Mouse (Mus musculus) bone marrow macrophage, adult 2 months (primary cell): ENCODE results near the gene Uba52. TPM values are rescaled to one million over a fixed set of nuclear protein-coding genes. Genes with fewer than 3 reads are reported as not detected.

Experiments used
- H3K27ac ChIP-seq: 2 replicates; pipeline ENCODE4 v1.5.1; 2012; ENCODE audit warnings: low read depth, low read length; ENCODE audit not compliant: insufficient read depth
- H3K4me1 ChIP-seq: 2 replicates; pipeline ENCODE4 v1.6.1; 2012; ENCODE audit warnings: low read length; ENCODE audit not compliant: control insufficient read depth, insufficient read depth
- H3K4me3 ChIP-seq: 2 replicates; pipeline ENCODE4 v1.5.1; 2012; ENCODE audit warnings: mild to moderate bottlenecking, low read length, moderate library complexity; ENCODE audit not compliant: insufficient read depth
- CTCF ChIP-seq: IDR thresholded peaks from 2 replicates; pipeline ENCODE4 v1.5.1; 2012; ENCODE audit warnings: low read depth, mild to moderate bottlenecking, low read length, moderate library complexity
- POLR2A ChIP-seq: IDR thresholded peaks from 2 replicates; pipeline ENCODE4 v1.6.1; 2012; ENCODE audit warnings: mild to moderate bottlenecking, low read depth, low read length, borderline replicate concordance
- polyA plus RNA-seq: library from polyadenylated mRNA; stranded (reverse); fragments of >200 nt; gene quantifications from 2 replicates; pipeline ENCODE4 v1.2.4, GENCODE M21; 2012; ENCODE audit not compliant: missing spikeins, insufficient read depth, insufficient read length

Gene Uba52
- polyA plus RNA-seq, 1 experiment: 873 TPM

- TF ChIP-seq POLR2A: no peak
- TF ChIP-seq CTCF: no peak
- Histone ChIP-seq H3K27ac (no peak overlapping the region), H3K4me3 (no peak overlapping the region), H3K4me1 (no peaks in the 10 kb centered on the region)
Measured at GRCm38 (mm10) chr8:70495001-70495770, 15.4 kb downstream of the Uba52 start.

DNA sequence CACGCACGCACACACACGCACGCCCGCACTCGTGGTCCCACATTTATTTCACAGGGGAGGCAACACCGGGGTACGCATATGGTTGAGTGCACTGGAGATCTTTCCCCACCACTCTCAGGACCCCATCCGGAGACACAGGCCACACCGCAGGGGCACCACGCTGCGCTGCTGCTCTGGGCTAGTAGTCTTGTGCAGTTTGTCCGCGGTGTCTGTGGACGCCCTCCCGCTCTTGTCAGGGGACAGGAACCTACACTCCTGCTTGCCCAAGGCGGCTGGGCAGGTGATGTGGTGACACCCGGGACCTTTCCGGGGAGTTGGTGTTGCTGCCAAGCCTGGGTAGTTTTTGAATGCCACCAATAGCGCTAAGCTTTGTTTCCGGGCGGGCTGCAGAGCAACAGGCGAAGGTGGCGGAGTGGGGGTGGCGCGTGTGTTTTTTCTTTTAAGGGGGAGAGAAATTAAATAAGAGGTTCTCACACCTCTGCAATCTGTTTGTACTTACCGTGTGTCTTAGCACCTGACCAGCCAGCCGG, 16.1 kb downstream of the Uba52 start:
- Histone ChIP-seq H3K27ac (no peak overlapping the region), H3K4me3 (no peak overlapping the region), H3K4me1 (no peaks in the 10 kb centered on the region)
- TF ChIP-seq CTCF (no peak), POLR2A (no peak)

DNA sequence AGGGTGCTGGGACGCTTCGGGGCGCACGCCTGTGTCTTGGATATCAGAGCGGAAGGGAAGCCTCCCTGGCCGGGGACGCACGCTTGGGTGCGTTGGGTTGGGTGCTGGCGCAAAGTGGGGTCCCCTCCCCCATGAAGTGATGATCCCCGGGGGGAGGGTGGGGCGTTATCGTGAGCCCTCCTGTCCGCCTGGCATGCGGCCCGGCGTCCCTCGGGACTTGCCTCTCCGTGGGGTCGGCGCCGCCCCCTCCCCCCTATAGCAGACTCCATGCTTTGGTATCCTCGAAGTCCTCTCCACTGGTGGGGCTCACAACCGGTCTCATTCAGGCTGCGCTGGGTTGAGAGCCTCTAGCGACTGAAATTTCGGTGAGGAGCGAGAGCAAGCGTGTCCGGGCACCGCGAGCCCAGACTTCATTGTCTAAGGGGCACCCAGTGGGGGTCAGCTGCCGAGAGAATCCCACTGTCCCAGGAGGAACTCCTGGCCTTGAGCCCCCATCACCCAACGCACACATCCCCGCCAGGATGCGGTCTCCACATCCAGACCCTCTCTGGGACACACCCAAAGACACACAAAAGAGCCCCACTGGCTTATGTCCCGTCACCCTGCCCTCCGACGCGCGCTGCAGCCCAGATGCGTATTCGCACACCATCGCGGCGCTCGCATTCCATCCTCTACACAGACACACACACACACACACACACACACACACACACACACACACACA, 16.7 kb downstream of the Uba52 start:
- TF ChIP-seq POLR2A: no peak
- no peak for TF ChIP-seq CTCF
- no peak overlapping the region for H3K4me3 ChIP-seq

DNA sequence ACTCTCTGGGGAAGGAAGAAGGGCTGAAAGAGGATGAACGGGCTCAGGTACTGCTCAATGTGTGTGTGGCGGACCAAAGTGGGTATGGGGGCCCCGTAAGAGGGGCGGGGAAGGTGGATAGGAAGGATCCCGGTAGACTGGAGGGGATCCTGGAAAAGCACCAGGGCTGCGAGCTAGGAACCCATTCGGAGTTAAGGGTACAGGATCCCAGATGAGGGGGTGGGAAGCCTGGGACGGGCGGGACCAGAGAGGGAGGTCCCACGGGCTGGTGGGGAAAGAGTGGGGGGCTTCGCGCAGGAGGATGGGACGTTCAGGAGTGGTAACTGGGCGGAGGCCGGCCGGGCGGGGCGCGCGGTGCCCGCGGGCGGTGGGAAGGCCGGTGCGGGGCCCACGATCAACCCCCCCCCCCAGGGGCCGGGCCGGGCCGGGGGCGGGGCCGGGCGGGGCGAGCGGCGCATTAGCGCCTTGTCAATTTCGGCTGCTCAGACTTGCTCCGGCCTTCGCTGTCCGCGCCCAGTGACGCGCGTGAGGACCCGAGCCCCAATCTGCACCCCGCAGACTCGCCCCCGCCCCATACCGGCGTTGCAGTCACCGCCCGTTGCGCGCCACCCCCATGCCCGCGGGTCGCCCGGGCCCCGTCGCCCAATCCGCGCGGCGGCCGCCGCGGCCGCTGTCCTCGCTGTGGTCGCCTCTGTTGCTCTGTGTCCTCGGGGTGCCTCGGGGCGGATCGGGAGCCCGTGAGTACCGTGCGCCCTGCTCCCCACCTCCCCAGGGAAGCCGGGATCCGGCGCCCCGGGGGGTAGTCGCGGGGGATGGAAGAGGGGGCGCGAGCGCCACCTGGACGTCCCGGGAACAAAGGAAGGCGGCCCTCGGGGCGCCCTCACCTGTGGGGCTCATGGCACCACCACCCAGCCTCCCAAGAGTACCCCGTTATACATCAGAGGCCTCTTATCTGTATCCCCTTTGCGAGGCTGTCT, 17.6 kb downstream of the Uba52 start, which contains the start of gene Crlf1:
TSS of gene Crlf1 (plus strand) at position 495 of the 977 bp plus-strand sequence.
- TF ChIP-seq POLR2A: no peak
- TF ChIP-seq CTCF: no peak
- Histone ChIP-seq H3K4me1 (no peaks in the 10 kb centered on the region; the same call in 1 of the 2 replicates), H3K4me3 (no peak within 1 kb of the TSS), H3K27ac (no peak within 1 kb of the TSS)

More for the DNA sequence above, 16.7 kb downstream of the Uba52 start:
- Histone ChIP-seq H3K27ac (no peak overlapping the region), H3K4me1 (no peaks in the 10 kb centered on the region)

GRCm38 (mm10) chr8:70490880-70491495, 19.6 kb downstream of the Uba52 start:
- H3K27ac ChIP-seq: no peak overlapping the region
- no peaks in the 10 kb centered on the region; the same call in 1 of the 2 replicates for H3K4me1 ChIP-seq
- no peak overlapping the region for H3K4me3 ChIP-seq
- no peak for TF ChIP-seq POLR2A
- TF ChIP-seq CTCF: no peak

DNA sequence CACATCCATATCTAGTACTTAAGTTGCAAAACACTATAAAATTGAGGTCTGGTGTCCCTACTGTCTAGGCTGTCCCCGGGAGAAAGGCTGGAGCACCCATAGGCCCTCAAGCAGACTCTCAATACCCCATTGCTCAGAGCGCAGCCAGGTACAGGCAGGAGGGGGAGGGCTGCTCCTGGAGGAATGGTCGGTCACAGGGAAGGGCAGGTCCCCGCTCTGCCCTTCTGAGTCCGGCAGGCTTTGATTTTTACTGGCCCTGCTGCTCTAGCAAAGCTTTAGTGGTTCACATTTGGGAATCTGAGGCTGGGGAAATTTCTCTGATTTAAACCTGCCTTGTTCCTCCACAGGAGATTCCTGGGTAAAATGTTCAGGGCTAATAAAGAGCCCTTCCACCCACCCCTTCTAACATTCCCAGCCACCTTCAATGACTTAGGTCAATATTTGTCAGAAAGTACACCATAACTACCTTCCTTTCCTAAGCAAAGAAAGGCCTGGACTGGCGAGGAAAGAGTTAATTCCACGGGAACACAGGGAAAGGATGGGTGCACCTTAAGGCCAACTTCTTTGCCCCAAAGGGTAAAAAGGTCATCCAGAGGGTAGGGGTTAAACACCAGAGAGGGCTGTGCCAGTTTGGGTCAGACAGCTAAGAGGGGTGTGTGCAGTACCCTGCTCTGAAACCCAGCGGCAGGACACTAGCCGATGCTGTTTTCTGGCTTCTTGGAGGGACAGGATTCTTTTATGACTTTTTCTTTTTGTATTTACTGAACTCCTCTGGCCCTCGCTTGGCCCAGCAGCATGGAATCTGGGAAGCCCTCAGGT, 20.3 kb downstream of the Uba52 start:
- TF ChIP-seq POLR2A: no peak
- no peak for TF ChIP-seq CTCF
- Histone ChIP-seq H3K4me1 (no peaks in the 10 kb centered on the region; the same call in 1 of the 2 replicates), H3K27ac (no peak overlapping the region), H3K4me3 (no peak overlapping the region)

DNA sequence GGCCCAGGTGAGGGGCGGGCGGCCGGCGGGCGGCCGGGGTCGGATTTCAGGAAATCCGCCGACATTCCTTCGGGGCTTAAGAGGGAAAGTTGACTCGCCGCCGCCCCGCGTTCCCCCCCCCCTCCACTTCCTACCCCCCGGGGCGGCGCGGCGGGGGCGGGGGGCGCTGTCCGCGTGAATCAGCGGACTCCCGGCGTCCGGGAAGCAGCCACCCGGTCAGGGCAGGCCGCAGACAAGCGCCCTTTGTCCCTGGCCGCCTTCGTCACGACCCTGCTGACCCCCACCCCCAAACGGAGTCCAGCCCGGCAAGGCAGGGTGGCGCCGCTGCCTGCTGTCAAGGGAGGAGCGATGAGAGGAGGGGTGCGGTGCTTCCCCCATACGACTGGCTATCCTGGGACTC, 21.0 kb downstream of the Uba52 start:
- H3K4me3 ChIP-seq: no peak overlapping the region

GRCm38 (mm10) chr8:70488931-70489470, 21.6 kb downstream of the Uba52 start:
- H3K4me1 ChIP-seq: no peaks in the 10 kb centered on the region; the same call in 1 of the 2 replicates
- H3K4me3 ChIP-seq: no peak overlapping the region
- TF ChIP-seq CTCF (no peak), POLR2A (no peak)
- no peak overlapping the region for H3K27ac ChIP-seq

More for the DNA sequence above, 21.0 kb downstream of the Uba52 start:
- H3K27ac ChIP-seq: no peak overlapping the region
- no peaks in the 10 kb centered on the region; the same call in 1 of the 2 replicates for H3K4me1 ChIP-seq
- TF ChIP-seq POLR2A (no peak), CTCF (no peak)
